Mouse (Mus musculus) urinary bladder, postnatal 25 days (tissue): ENCODE data around the gene Elmo1.

Experiments used
- DNase-seq: peaks from one replicate; pipeline ENCODE4 v3.0.0; 2022; ENCODE audit warnings: low spot score

The Elmo1 gene

GRCm38 (mm10) chr13:20385423-20385822 is 295.0 kb downstream of the Elmo1 start:
- no peak for DNase-seq

DNA sequence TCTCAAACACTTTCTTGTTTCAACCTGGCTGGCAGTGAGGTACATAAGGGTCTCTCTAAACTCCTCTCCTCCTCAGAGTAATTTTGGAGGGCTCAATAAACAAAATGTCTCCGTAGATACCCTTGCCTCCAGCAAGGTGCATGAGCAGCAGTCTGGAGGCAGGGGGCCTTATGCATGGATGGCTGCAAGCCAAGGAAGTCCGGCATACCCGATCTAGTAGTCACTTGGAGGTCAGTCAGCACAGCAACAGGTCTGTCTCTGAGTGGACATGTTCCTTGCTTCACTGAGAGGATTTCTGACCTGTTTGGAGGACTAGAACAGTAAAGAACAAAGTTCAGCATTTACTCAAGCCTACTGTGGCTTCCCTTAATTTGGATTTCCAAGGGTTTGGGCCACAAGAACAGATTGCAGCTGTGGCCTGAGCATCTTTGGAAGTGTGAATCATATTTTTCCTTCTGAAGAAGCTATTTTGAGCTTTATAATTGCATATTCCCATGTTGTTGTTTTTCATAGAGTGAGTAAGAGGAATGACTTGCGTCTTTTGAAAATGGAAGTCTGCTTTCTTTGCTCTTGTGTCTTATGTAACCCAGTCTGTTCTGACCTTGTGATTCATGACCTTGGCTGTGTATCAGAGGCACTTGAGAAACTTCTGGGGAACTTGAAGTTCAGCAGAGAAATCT is 296.2 kb downstream of the Elmo1 start:
- no peak for DNase-seq

DNA sequence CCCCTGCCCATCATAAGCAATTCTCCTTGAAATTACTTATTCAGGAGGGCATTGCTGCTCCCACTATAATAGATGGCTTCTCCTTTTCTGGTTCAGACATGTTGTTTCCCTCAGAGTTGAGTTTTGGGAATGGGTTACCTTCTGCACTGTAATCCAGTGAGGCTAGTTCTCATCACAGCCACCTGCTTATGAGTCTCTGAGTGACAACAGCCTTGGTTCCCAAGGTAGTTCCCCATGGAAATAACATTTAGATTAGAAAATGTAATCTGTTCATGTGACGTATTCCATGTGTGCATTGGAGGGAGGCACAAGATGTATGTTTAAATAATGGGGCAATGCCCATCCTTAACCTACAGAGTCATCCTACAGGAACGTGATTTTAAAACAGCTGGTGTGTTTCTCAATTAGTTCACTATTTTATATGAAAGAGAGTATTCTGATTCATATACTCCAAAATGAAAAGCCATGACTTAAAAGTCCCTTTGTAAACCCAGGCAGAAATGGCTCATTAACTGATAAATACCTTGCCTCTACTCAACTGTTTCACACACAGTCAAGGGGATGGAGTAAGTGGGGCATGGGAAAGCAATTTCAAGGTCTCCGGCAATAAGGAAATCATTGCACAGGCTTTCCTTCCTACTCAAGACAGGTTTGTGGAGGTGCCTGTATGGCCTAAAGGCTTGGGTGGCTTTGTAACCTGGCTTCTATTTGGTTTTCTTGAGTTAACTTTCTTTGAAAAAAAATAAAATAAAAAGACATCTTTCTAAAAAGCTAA is 302.6 kb downstream of the Elmo1 start:
- DNase-seq, result no peak

DNA sequence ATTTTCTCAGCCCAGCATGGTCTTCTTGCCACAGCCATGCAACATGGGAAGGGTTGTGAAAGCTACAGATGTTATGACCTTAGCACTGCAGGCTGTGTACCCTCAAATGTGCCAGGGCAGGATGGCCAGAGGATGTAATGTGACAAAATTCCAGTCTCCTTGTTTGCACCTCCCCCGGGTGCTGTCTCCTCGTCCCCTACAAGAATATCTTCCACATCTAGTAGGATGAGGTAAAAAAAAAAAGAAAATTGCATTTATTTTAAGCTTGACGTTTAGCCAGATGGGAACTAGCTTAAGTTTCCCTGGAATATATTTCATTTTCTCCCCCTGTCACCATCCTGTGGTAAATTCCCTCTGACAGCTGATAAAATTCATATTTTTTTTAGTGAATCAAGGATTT is 307.3 kb downstream of the Elmo1 start:
- DNase-seq, result no peak

DNA sequence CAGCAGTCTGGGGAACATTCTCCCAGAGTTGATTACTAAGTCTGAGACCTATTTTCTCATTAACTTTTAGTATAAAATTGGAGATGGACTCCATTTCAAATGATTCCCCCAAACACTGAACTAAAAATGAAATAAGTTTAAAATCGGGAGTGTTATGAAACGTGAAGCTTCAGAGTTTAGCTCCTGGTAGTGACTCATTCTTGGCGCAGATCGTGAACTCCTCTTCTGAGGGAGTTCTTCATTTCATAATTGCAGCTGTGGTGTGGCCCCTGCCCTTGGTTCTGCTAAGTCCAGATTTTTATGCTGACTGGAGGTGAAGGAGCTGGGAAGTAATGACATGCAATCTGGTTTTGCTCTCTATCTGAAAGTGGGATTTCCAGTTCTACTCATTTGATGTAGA is 307.9 kb downstream of the Elmo1 start:
- DNase-seq, result no peak

- DNase-seq, result no peak
These were observed 314.1 kb downstream of the Elmo1 start for GRCm38 (mm10) chr13:20404530-20404929.

GRCm38 (mm10) chr13:20406470-20407213 is 316.2 kb downstream of the Elmo1 start:
- no peak for DNase-seq

DNA sequence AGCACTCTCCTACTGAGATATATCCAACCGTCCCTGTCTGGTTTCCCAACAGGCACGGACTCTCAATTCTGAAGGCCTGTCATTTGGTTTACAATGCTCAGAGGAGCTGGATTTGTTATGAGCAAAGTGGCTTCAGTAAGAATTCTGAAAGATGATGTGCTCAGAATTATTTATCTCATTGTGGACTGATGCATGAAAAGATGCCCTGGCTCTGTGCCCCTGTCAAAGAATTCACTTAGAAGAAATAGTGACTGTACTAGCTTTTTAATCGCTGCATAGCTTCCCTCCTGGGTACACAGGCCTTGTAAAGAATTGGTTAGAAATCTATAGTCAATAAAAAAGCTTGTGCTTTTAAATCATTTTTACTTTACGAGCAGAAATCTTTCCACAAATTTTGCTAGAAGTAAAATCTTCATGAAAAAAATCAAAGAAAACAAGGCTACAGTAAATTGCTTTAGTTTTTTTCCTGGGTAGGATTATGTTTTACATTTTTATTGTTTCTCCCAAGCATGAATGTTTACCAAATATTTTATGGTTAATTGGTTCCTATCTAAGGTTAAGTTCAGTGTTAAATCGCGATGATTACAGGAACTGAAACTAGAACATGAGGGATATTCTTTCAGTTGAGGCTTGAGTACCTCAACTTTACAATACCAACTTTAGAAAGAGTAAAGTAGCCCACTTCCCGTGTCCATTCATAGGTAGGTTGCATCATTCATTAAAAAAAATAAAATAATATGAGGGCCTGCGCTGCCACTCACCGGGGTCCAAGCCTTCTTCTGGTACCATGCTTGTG is 320.1 kb downstream of the Elmo1 start:
- DNase-seq, result no peak

GRCm38 (mm10) chr13:20416691-20417660 is 326.6 kb downstream of the Elmo1 start:
- DNase-seq, result no peak

- DNase-seq, result no peak
These were observed 340.6 kb downstream of the Elmo1 start for GRCm38 (mm10) chr13:20430998-20431397.

DNA sequence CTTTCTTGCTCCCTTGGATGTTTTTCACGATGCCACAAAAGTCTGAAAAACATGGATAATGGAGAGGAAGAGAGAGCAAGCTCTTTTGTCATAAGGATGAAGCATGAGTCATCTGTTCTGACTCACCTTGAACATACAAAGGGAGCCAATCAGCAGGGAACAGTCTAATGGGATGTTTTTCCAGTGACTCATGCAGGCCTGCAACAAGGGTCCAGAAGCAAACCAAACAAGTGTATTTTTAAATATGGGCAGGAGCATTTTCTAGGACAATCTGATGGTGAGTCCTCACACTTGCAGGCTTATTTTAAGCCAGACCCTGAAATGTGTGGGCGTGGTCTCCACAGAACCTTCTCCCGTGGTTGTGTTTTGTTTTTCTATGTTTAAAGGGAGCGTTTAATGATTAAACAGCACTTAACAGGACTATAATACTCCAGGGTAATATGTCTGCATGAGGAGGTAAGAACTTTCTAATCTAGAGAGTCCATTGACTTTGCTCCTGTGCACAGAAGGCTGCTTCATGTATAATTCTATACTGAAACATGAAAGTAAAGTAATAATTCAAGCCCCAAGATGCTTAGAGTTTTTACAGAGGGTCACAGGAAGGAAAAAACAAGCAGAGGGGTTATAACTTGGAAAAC is 342.9 kb downstream of the Elmo1 start:
- no peak for DNase-seq

- DNase-seq, result no peak
These were observed 343.7 kb downstream of the Elmo1 start for GRCm38 (mm10) chr13:20434071-20434470.

- no peak for DNase-seq
These were observed 349.1 kb downstream of the Elmo1 start for GRCm38 (mm10) chr13:20439488-20439887.

- DNase-seq, result no peak
These were observed 360.5 kb downstream of the Elmo1 start for GRCm38 (mm10) chr13:20450831-20451353.

DNA sequence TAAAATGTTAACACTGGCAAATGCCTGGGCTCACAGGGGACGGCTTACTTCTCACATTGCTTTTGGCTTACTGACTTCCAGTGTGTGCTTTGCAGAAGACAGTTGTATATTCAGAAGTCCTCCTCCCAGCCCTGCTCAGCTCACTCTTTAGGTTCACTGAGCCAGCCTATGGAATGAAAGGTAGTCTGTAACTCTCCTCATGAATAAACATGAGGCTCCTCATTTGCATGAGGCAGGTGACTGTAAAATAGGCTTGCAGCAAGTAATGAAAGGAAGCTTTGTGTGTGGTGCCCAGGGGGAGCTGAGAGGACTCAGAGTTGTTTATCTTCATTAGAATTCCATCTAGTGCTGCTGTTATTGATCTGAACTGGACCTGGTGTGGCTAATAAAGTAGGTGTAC is 364.0 kb downstream of the Elmo1 start:
- no peak for DNase-seq

DNA sequence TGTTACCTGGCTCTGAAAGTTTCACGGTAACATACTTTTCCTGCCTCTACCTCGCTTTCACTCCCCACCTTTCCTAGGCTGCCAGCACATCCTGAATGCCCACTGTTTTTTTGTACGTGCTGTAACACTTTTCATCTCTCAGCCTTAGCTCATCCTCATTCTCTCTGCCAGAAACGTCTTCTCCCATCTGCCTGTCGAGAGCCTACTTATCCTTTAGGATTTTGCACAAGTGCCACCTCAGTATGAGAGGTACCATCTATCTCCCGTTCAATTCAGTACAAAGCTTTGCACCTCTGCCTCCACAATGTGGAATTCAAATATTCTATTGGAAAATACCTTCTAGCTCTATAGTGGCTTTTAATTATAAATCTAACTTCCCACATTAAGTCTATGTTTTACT is 369.7 kb downstream of the Elmo1 start:
- no peak for DNase-seq

- DNase-seq, result no peak
These were observed 371.2 kb downstream of the Elmo1 start for GRCm38 (mm10) chr13:20461616-20462015.

- no peak for DNase-seq
These were observed 373.8 kb downstream of the Elmo1 start for GRCm38 (mm10) chr13:20464161-20464560.

DNA sequence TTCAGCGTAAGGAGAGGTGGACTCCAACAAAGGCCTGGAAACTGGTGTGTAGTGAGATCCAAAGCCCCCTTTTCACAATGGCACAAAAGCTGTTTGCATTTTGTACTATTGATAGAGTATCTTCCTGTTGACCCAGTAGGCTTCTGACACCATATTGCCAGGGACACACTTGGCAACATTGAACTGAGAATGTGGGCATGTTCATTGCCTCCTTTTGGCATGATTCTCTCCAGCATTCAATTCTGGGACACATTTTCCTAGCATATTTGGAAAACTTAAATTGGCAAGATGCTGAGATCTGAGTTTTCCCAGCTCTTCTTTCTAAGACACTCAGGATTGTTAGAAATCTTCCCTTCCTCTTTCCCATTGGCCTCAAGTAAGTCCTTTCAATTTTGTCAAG is 377.0 kb downstream of the Elmo1 start:
- no peak for DNase-seq

GRCm38 (mm10) chr13:20471732-20472131 is 381.3 kb downstream of the Elmo1 start:
- DNase-seq, result peak; percentile 65
